Mouse (Mus musculus) intestine, embryonic 16.5 days (tissue): ENCODE measurements around the gene Rnf144a. TPM values are rescaled to one million over a fixed set of nuclear protein-coding genes. Genes with fewer than 3 reads are reported as not detected.

ENCODE experiments used
- ATAC-seq: fragments of 200-750 bp; cut with Nextera tagmentation; 2 replicates; pipeline ENCODE4 v1.8.0; 2017; ENCODE audit warnings: moderate TSS enrichment, moderate library complexity
- H3K27ac ChIP-seq: fragments of 300-500 bp; sonication (generic); 2 replicates; pipeline ENCODE4 v1.5.1; 2014; ENCODE audit warnings: mild to moderate bottlenecking, low read length
- H3K27me3 ChIP-seq: fragments of 300-500 bp; sonication (generic); replicated peaks from 2 replicates; pipeline ENCODE4 v1.6.1; 2014; ENCODE audit warnings: low read length, control low read depth, mixed read lengths; ENCODE audit not compliant: control insufficient read depth, insufficient read depth
- H3K36me3 ChIP-seq: fragments of 300-500 bp; sonication (generic); 2 replicates; pipeline ENCODE4 v1.6.1; 2014; ENCODE audit warnings: low read length, control low read depth; ENCODE audit not compliant: control insufficient read depth, insufficient read depth
- H3K4me1 ChIP-seq: fragments of 300-500 bp; sonication (generic); 2 replicates; pipeline ENCODE4 v1.6.1; 2014; ENCODE audit warnings: low read length, control low read depth, mixed read lengths; ENCODE audit not compliant: control insufficient read depth, insufficient read depth
- H3K4me2 ChIP-seq: fragments of 300-500 bp; sonication (generic); 2 replicates; pipeline ENCODE4 v1.6.1; 2014; ENCODE audit warnings: low read depth, low read length, control low read depth
- H3K4me3 ChIP-seq: fragments of 300-500 bp; sonication (generic); 2 replicates; pipeline ENCODE4 v1.5.1; 2014; ENCODE audit warnings: mild to moderate bottlenecking, low read length
- H3K9ac ChIP-seq: fragments of 300-500 bp; sonication (generic); 2 replicates; pipeline ENCODE4 v1.6.1; 2014; ENCODE audit warnings: low read depth, low read length
- H3K9me3 ChIP-seq: fragments of 300-500 bp; sonication (generic); 2 replicates; pipeline ENCODE4 v1.6.1; 2016; ENCODE audit warnings: low read length, control low read depth; ENCODE audit not compliant: control insufficient read depth
- WGBS: fragments of 180-500 bp; shearing (Covaris S2); extraction: QIAGEN DNeasy Blood & Tissue Kit; methylation state at CpG from one replicate; pipeline ENCODE4 v1.1.7; 2014; 5-methylcytosine and 5-hydroxymethylcytosine counted together
- polyA plus RNA-seq: library from polyadenylated mRNA; unstranded; fragments of >200 nt; fragmentation: Nextera tagmentation; extraction: Ambion mirVana; gene quantifications from 2 replicates; pipeline ENCODE4 v1.2.1, GENCODE M21; 2015

Gene Rnf144a
- polyA plus RNA-seq, result 13.7 and 13.8 TPM in 2 replicates

DNA sequence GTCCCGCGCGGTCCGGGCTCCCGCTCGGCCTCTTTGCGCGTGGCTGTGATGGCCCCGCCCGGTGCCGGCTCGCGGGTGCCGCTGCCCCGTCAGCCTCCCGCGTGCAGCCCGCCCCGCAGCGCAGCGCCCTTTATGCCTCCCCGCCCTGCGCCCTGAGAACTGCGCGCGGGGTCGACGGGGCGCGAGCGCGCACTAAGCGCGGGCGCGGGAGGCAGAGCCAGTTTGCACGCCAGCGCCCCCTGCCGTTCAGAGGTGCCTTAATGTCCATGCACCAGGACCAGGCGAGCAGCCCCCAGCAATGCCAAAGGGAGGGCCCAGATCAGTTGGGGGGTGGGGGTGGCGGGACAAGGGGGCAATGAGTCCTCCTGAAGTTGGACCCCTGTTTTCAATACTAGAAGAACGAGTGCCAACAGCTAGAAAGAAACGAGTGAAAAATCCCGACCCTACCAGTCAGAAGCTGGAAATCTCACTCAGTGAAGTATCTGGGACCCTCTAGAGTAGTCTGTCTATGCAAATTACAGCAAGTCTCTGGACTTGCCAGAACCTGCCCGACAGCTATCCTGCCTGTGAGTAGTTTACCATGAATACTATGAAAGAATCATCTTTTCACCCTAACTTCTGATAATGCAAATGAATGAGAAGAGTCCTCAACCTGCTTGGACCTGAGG, at the start of gene Rnf144a:
Gene Rnf144a (minus strand): TSS at position 151 of the 668 bp plus-strand sequence.
- 1% methylated on average over 45 of the region's 45 CpGs for WGBS
- H3K9me3 ChIP-seq, result no peaks in the 10 kb centered on the region

GRCm38 (mm10) chr12:26460091-26460490, 45.0 kb upstream of the Rnf144a start:
- WGBS, result 37% methylated on average over 2 of the region's 2 CpGs
- no peak overlapping the region for H3K9ac ChIP-seq
- no peaks in the 10 kb centered on the region for H3K36me3 ChIP-seq
- H3K4me1 ChIP-seq, result peaks cover 7% of the 10 kb centered on the region
- H3K9me3 ChIP-seq, result no peaks in the 10 kb centered on the region
- H3K4me2 ChIP-seq, result no peak overlapping the region
- no peak overlapping the region for H3K4me3 ChIP-seq
- H3K27me3 ChIP-seq, result no peaks in the 10 kb centered on the region
- no peak overlapping the region for H3K27ac ChIP-seq
- no peak for ATAC-seq

More for the DNA sequence above, at the start of gene Rnf144a:
- peaks cover 6% of the 10 kb centered on the region for H3K4me1 ChIP-seq
- peak within 1 kb of the TSS; percentile 48; the same call in 1 of the 2 replicates for H3K27ac ChIP-seq
- peak; percentile 91 for ATAC-seq
- peak within 1 kb of the TSS; percentile 91 for H3K4me2 ChIP-seq
- H3K27me3 ChIP-seq, result no peaks in the 10 kb centered on the region
- peak within 1 kb of the TSS; percentile 84 for H3K4me3 ChIP-seq
- no peaks in the 10 kb centered on the region for H3K36me3 ChIP-seq
- peak within 1 kb of the TSS; percentile 91 for H3K9ac ChIP-seq

- Histone ChIP-seq H3K27ac (peak within 1 kb of the TSS; percentile 18; the same call in 1 of the 2 replicates), H3K36me3 (no peaks in the 10 kb centered on the region), H3K4me1 (peaks cover 11% of the 10 kb centered on the region), H3K4me3 (no peak within 1 kb of the TSS), H3K9ac (peak within 1 kb of the TSS; percentile 28; the same call in 1 of the 2 replicates), H3K27me3 (no peaks in the 10 kb centered on the region), H3K9me3 (no peaks in the 10 kb centered on the region), H3K4me2 (peak within 1 kb of the TSS; percentile 48)
- peak; percentile 94 for ATAC-seq
- WGBS, result 27% methylated on average over 13 of the region's 13 CpGs
Observed at GRCm38 (mm10) chr12:26456028-26456698, 41.1 kb upstream of the Rnf144a start, which contains the start of gene Rsad2. Gene Rsad2, minus strand, starts transcription at chr12:26456452.

GRCm38 (mm10) chr12:26454682-26455081, 39.6 kb upstream of the Rnf144a start:
- H3K27me3 ChIP-seq, result no peaks in the 10 kb centered on the region
- no peak overlapping the region for H3K9ac ChIP-seq
- no peak overlapping the region for H3K27ac ChIP-seq
- no peak overlapping the region for H3K4me3 ChIP-seq
- no peak overlapping the region for H3K4me2 ChIP-seq
- no peaks in the 10 kb centered on the region for H3K36me3 ChIP-seq
- H3K4me1 ChIP-seq, result peaks cover 11% of the 10 kb centered on the region
- no peak for ATAC-seq
- no peaks in the 10 kb centered on the region for H3K9me3 ChIP-seq
- 51% methylated on average over 5 of the region's 5 CpGs for WGBS

DNA sequence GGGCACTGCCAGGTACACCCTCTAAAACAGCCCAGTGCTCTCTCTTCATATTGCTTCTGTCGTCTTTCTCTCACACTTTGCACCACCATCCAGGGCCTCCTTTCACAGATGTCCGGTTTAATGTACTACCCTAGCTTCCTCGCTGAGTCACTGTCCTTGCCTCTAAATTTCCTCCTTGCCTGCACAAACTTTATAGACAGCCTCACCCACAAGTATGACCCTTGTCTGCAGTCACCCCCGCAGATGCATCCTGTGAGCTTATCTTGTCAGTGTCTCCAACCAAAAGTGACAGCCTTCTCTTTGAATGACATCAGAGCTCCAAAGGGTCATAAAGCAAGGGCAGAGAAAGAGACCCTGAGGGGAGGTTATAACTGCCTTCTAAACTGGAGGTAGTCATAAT, 37.9 kb upstream of the Rnf144a start:
- Histone ChIP-seq H3K4me2 (no peak overlapping the region), H3K27ac (no peak overlapping the region), H3K27me3 (no peaks in the 10 kb centered on the region), H3K36me3 (no peaks in the 10 kb centered on the region), H3K4me3 (no peak overlapping the region), H3K9me3 (no peaks in the 10 kb centered on the region), H3K9ac (no peak overlapping the region), H3K4me1 (peaks cover 11% of the 10 kb centered on the region)
- no peak for ATAC-seq
- 56% methylated on average over 4 of the region's 4 CpGs for WGBS

- H3K9me3 ChIP-seq, result no peaks in the 10 kb centered on the region
- H3K27ac ChIP-seq, result no peak overlapping the region
- no peaks in the 10 kb centered on the region for H3K27me3 ChIP-seq
- no peaks in the 10 kb centered on the region for H3K36me3 ChIP-seq
- H3K4me3 ChIP-seq, result no peak overlapping the region
- no peak overlapping the region for H3K9ac ChIP-seq
- H3K4me1 ChIP-seq, result peaks cover 8% of the 10 kb centered on the region
- no peak overlapping the region for H3K4me2 ChIP-seq
- no peak for ATAC-seq
- WGBS, result 28% methylated on average over 1 of the region's 1 CpGs
Observed at GRCm38 (mm10) chr12:26451150-26451549, 36.1 kb upstream of the Rnf144a start.

DNA sequence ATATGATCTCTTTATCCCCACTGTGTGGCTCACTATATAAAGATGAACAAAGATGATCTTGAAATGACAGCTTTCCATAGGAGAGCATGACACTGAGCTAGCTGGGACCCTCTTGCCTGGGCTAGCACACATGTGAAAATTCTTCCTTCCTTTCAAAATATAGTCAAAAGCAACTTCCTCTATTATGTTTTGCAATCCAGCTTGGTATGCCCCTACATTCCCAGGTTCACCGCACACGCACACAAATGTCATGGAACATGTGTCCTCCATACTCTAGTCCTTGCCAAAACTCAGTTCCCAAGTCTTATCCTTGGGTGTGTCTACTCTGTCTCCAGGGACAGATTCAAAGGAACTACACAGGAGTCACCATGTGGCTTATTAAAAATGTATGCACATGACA, 34.4 kb upstream of the Rnf144a start:
- Histone ChIP-seq H3K4me2 (no peak overlapping the region), H3K27ac (no peak overlapping the region), H3K4me1 (peaks cover 4% of the 10 kb centered on the region; the same call in 1 of the 2 replicates), H3K9ac (no peak overlapping the region), H3K27me3 (no peaks in the 10 kb centered on the region), H3K9me3 (no peaks in the 10 kb centered on the region), H3K36me3 (no peaks in the 10 kb centered on the region), H3K4me3 (no peak overlapping the region)
- no peak for ATAC-seq
- 93% methylated on average over 2 of the region's 2 CpGs for WGBS

DNA sequence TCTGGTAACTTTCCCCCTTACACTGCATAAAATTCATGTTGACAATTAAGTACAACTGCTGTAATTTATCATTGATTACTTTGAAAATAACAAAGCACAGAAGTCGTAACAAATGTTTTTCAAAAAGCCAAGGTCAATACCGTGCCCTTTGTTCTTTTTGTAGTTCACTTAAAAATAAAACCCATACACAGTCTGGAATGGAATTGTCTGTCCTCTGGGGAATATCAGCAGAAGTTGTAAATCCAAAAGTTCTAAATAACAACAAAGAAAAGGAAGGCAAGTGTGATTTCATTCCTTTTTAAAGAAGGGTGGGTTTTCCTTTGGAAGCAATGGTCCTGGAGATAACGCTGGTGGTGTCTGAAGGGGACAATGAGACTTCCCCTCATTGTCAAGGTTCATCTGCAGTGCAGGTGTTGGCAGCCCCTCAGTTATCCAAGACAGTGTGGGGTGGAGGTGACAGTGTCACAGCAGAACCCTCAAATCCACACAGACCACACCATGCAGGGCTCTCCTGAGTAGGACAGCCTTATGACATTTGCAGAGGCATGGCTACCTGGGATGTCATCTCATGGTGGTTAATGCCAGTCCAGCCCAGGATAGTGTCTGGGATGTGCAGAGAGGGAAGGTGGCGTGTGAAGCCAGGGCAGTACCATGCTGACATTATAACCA, 31.5 kb upstream of the Rnf144a start:
- H3K4me3 ChIP-seq, result no peak overlapping the region
- H3K27ac ChIP-seq, result no peak overlapping the region
- no peaks in the 10 kb centered on the region for H3K36me3 ChIP-seq
- no peaks in the 10 kb centered on the region for H3K9me3 ChIP-seq
- H3K4me2 ChIP-seq, result no peak overlapping the region
- H3K9ac ChIP-seq, result no peak overlapping the region
- no peaks in the 10 kb centered on the region for H3K4me1 ChIP-seq
- WGBS, result 77% methylated on average over 4 of the region's 4 CpGs
- H3K27me3 ChIP-seq, result no peaks in the 10 kb centered on the region
- no peak for ATAC-seq

DNA sequence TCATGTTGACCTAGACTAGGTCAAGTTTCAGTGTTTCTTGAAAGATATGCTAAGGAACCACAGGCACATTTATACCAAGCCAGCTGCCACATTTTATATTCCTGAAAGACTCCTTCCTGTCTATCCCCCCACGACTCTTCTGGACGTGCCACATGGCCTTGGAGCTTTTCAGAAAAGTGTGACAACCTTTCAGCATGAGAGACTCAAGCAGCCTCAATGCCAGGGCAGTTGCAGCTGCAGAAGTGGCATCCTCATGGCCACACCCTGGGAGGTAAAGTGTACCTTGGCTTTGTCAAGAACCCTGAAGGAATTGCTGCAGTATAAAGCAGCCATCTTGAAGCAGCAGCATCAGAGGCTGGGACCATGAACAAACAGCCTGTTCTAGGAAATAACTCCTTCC, 29.5 kb upstream of the Rnf144a start:
- Histone ChIP-seq H3K27me3 (no peaks in the 10 kb centered on the region), H3K4me2 (no peak overlapping the region), H3K9ac (no peak overlapping the region), H3K9me3 (no peaks in the 10 kb centered on the region), H3K4me3 (no peak overlapping the region), H3K27ac (no peak overlapping the region), H3K4me1 (no peaks in the 10 kb centered on the region), H3K36me3 (no peaks in the 10 kb centered on the region)
- WGBS, result 80% methylated on average over 2 of the region's 2 CpGs
- ATAC-seq, result no peak
